Mouse (Mus musculus): ENCODE results near the gene Plekha7. TPM values are rescaled to one million over a fixed set of nuclear protein-coding genes. Genes with fewer than 3 reads are reported as not detected.

Gene Plekha7
- polyA plus RNA-seq, 1 experiment from 2014 or later = 9.5 TPM

GRCm38 (mm10) chr7:116237157-116237981 lies 70.8 kb downstream of the Plekha7 start:
- under 1% methylated on average over 69 of the region's 69 CpGs for WGBS
- Histone ChIP-seq H3K36me3 (ENCODE audit: insufficient read depth) (no peaks in the 10 kb centered on the region), H3K27me3 (ENCODE audit: insufficient read depth, low read length) (peaks cover 15% of the 10 kb centered on the region), H3K4me2 (peak overlapping the region; percentile 98), H3K9ac (peak overlapping the region; percentile 55), H3K27ac (ENCODE audit: low read depth) (0 out of 2 replicates have a peak overlapping the region, but pooled peaks have one; percentile 15), H3K9me3 (ENCODE audit: low read depth, low read length) (no peaks in the 10 kb centered on the region), H3K4me1 (ENCODE audit: insufficient read depth) (peaks cover 36% of the 10 kb centered on the region; the same call in 1 of the 2 replicates), H3K4me3 (ENCODE audit: low read depth, low read length) (peak overlapping the region; percentile 51)
- peak; percentile 67 for DNase-seq
- ATAC-seq (ENCODE audit: insufficient read depth) = peak; percentile 73
- no peak for TF ChIP-seq CTCF (IDR thresholded peaks at IDR 0.05; ENCODE audit: low read depth)

- Histone ChIP-seq H3K27me3 (ENCODE audit: insufficient read depth, low read length) (peaks cover 15% of the 10 kb centered on the region), H3K9me3 (ENCODE audit: low read depth, low read length) (no peaks in the 10 kb centered on the region), H3K4me2 (peak overlapping the region; percentile 98), H3K27ac (ENCODE audit: low read depth) (0 out of 2 replicates have a peak overlapping the region, but pooled peaks have one; percentile 26), H3K4me1 (ENCODE audit: insufficient read depth) (peaks cover 31% of the 10 kb centered on the region; the same call in 1 of the 2 replicates), H3K9ac (0 out of 2 replicates have a peak overlapping the region, but pooled peaks have one; percentile 55), H3K4me3 (ENCODE audit: low read depth, low read length) (peak overlapping the region; percentile 51), H3K36me3 (ENCODE audit: insufficient read depth) (no peaks in the 10 kb centered on the region)
- peak; percentile 24 for DNase-seq
- no peak for TF ChIP-seq CTCF (IDR thresholded peaks at IDR 0.05; ENCODE audit: low read depth)
- no peak for ATAC-seq (ENCODE audit: insufficient read depth)
- 40% methylated on average over 8 of the region's 8 CpGs for WGBS
Observed at GRCm38 (mm10) chr7:116236608-116237007, 71.6 kb downstream of the Plekha7 start.

- no peak overlapping the region for H3K9ac ChIP-seq
- H3K4me3 ChIP-seq (ENCODE audit: low read depth, low read length) = no peak overlapping the region
- 48% methylated on average over 7 of the region's 7 CpGs for WGBS
- H3K9me3 ChIP-seq (ENCODE audit: low read depth, low read length) = no peaks in the 10 kb centered on the region
- H3K36me3 ChIP-seq (ENCODE audit: insufficient read depth) = no peaks in the 10 kb centered on the region
- no peak for DNase-seq
- H3K4me2 ChIP-seq = no peak overlapping the region
- no peak for TF ChIP-seq CTCF (IDR thresholded peaks at IDR 0.05; ENCODE audit: low read depth)
- H3K27ac ChIP-seq (ENCODE audit: low read depth) = no peak overlapping the region
- no peak for ATAC-seq (ENCODE audit: insufficient read depth)
- H3K4me1 ChIP-seq (ENCODE audit: insufficient read depth) = peaks cover 30% of the 10 kb centered on the region; the same call in 1 of the 2 replicates
- H3K27me3 ChIP-seq (ENCODE audit: insufficient read depth, low read length) = peaks cover 15% of the 10 kb centered on the region
Observed at GRCm38 (mm10) chr7:116234287-116234806, 73.8 kb downstream of the Plekha7 start.

- H3K9me3 ChIP-seq (ENCODE audit: low read depth, low read length) = no peaks in the 10 kb centered on the region
- no peak for DNase-seq
- H3K9ac ChIP-seq = no peak overlapping the region
- ATAC-seq (ENCODE audit: insufficient read depth) = no peak
- H3K27ac ChIP-seq (ENCODE audit: low read depth) = no peak overlapping the region
- no peak overlapping the region for H3K4me2 ChIP-seq
- H3K36me3 ChIP-seq (ENCODE audit: insufficient read depth) = no peaks in the 10 kb centered on the region
- 49% methylated on average over 11 of the region's 11 CpGs for WGBS
- 0 out of 2 replicates have a peak, but pooled peaks cover 12% of the 10 kb centered on the region for H3K4me1 ChIP-seq (ENCODE audit: insufficient read depth)
- TF ChIP-seq CTCF (IDR thresholded peaks at IDR 0.05; ENCODE audit: low read depth) = no peak
- no peak overlapping the region for H3K4me3 ChIP-seq (ENCODE audit: low read depth, low read length)
- no peaks in the 10 kb centered on the region for H3K27me3 ChIP-seq (ENCODE audit: insufficient read depth, low read length)
Observed at GRCm38 (mm10) chr7:116230811-116231609, 77.2 kb downstream of the Plekha7 start.

- Histone ChIP-seq H3K4me3 (ENCODE audit: low read depth, low read length) (no peak overlapping the region), H3K9me3 (ENCODE audit: low read depth, low read length) (no peaks in the 10 kb centered on the region), H3K4me1 (ENCODE audit: insufficient read depth) (peaks cover 2% of the 10 kb centered on the region), H3K27me3 (ENCODE audit: insufficient read depth, low read length) (no peaks in the 10 kb centered on the region), H3K9ac (no peak overlapping the region), H3K27ac (ENCODE audit: low read depth) (no peak overlapping the region), H3K4me2 (no peak overlapping the region), H3K36me3 (ENCODE audit: insufficient read depth) (no peaks in the 10 kb centered on the region)
- ATAC-seq (ENCODE audit: insufficient read depth) (no peak), DNase-seq (no peak)
- 75% methylated on average over 7 of the region's 7 CpGs for WGBS
- no peak for TF ChIP-seq CTCF (IDR thresholded peaks at IDR 0.05; ENCODE audit: low read depth)
Observed at GRCm38 (mm10) chr7:116226877-116227282, 81.3 kb downstream of the Plekha7 start.

GRCm38 (mm10) chr7:116226316-116226715 lies 81.9 kb downstream of the Plekha7 start:
- Histone ChIP-seq H3K36me3 (ENCODE audit: insufficient read depth) (no peaks in the 10 kb centered on the region), H3K27ac (ENCODE audit: low read depth) (no peak overlapping the region), H3K27me3 (ENCODE audit: insufficient read depth, low read length) (no peaks in the 10 kb centered on the region), H3K4me1 (ENCODE audit: insufficient read depth) (peaks cover 5% of the 10 kb centered on the region), H3K4me3 (ENCODE audit: low read depth, low read length) (no peak overlapping the region), H3K9ac (no peak overlapping the region), H3K4me2 (no peak overlapping the region), H3K9me3 (ENCODE audit: low read depth, low read length) (no peaks in the 10 kb centered on the region)
- no peak for ATAC-seq (ENCODE audit: insufficient read depth)
- no peak for DNase-seq
- TF ChIP-seq CTCF (IDR thresholded peaks at IDR 0.05; ENCODE audit: low read depth) = no peak
- WGBS = 88% methylated on average over 6 of the region's 6 CpGs

Measured in lung, embryonic 14.5 days (tissue).